Mouse (Mus musculus) forelimb bud, embryonic 11.5 days (tissue): ENCODE results near the gene Scn10a.

Source experiments
- DNase-seq: peaks from one replicate; pipeline ENCODE4 v3.0.0-alpha.2; 2012; ENCODE audit warnings: low read depth, low spot score

The Scn10a gene

DNA sequence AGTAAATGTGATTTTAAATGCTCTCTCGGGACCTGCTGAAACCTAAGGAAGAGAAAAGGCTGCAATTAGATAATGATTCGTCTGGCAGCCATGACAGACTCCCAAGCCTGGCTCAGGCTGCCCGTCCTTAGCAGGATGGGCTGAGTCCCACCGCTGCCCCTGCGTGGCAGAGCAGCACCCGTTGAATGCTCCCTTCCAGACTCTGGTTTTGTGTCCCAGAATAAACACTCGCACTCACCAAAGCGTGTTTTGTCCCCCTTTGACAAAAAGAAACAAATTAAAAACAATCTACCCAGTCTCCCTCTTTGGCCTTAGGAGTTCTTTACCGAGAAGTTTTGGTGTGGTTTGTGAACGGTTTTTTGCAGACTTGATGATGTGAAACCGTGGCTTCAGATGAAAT is at the start of gene Scn10a:
Gene Scn10a (minus strand): TSS at position 101 of the 400 bp plus-strand sequence.
- DNase-seq, result no peak

- DNase-seq, result peak; percentile 30
Measured at GRCm38 (mm10) chr9:119768585-119768984, 49.5 kb upstream of the Scn10a start.

- no peak for DNase-seq
Measured at GRCm38 (mm10) chr9:119760226-119760625, 41.1 kb upstream of the Scn10a start.

DNA sequence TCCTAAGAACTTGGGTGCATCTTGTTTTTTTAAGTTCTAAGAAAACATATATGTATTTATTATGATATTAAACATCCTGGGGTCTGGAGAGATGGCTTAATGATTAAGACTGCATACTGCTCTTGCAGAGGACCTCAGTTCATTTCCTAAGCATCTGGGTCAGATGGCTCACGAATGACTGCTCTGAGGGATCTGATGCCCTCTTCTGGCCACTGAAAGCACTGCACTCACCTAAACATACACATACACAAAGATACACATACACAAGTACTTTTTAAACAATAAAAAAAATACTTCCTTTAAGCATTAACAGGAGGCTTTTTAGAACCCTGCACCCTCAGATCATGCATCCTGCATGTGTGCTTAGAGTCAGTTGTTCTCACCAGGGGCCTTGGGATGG is 40.3 kb upstream of the Scn10a start:
- DNase-seq, result no peak

DNA sequence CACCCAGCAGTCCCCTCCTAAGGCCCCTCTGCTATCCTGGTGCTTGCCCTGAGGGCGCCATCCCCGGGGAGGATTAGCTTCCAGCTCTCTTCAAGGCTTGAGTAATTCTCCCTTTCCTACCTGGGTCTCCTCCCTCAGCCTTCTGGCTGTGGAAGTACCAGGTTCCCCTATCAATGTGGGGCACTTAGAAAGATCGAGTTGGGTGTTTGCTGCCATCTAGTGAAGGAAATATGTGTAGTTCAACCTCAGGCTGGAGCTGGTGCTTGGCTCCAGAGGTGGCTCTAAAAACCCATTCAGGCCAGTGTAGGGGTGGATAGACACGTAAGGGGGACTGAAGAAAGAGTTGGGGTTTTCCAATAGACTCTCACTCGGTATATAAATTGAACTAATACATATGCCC is 32.4 kb upstream of the Scn10a start:
- peak; percentile 46 for DNase-seq

GRCm38 (mm10) chr9:119749112-119749511 is 30.0 kb upstream of the Scn10a start:
- DNase-seq, result no peak

- no peak for DNase-seq
Measured at GRCm38 (mm10) chr9:119743900-119744299, 24.8 kb upstream of the Scn10a start.

DNA sequence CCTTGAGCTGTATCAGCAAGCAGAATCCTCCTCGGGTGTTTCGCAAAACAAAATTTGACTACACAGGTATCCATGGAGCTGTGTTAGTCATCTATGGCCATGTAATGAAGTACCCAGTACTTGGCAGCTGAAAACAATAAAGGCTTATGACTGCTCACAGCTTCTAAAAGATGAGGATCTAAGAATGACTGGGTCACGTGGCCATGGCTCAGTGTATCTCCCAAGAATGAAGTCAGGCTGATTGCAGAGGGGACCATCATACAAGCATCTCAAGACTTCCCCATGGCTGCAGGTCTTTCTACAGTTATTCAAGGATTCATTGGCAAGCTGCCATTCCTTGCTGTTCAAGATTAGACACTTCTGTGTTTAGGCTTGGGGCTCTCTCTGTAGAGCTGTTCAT is 24.2 kb upstream of the Scn10a start:
- DNase-seq, result no peak

DNA sequence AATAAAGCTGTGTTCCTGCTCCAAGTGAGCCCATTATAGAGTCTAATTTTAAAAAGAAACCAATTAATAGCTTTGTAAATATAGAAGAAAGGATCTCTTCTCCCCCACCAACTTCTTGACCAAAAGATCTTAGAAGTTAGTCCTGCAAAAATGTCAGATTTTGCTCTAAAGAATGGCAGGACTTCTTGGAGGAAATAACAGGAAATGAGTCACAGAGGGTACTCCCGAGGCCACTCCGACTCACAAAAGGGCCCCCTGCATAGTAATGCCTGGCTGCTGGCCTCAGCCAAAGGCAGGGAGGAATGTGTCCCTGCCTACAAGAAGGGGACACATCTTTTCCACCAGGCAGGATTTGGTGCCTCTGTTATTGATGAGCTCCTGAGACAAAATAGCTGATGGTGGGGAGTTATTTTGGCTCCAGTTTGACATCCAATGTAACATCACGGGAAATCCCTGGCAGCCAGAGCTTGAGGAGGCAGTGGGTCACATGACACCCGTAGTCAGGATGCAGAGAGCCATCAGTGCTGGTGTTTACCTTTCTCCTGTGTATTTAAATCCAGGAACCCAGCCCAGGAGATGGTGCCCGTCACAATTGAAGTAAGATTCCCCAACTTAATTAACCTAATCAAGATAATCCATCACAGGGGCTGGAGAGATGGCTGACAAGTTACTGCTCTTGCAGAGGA is 22.1 kb upstream of the Scn10a start:
- DNase-seq, result no peak

DNA sequence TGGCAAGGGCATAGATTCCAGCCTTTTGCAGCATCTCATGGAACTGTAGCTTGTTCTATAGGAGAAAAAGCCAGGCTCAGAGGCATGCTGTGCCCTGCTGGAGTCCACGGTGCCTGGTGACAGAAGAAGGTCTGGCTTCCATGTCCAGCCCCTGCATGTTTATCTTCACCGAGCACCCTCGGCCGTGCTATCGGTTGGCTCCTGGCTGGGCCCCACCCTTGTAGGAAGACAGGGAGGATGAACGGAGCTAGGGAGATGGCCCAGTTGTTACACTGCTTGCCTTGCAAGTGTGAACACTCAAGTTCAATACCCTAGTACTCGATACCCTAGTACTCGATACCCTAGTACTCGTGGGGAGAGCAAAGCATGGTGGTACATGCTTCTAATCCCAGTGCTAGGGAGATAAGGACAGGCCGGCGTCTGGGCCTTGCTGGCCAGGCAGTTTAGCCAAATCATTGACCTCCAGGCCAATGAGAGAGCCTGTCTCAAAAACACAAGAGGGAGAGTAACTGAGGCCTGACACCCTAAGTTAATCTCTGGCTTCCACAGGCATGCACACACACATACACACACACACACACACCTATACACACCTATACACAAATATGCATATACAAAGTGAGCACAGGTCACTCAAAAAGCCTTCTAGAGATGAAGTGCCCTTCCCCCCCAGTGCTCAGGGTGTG is 9.4 kb upstream of the Scn10a start:
- no peak for DNase-seq

DNA sequence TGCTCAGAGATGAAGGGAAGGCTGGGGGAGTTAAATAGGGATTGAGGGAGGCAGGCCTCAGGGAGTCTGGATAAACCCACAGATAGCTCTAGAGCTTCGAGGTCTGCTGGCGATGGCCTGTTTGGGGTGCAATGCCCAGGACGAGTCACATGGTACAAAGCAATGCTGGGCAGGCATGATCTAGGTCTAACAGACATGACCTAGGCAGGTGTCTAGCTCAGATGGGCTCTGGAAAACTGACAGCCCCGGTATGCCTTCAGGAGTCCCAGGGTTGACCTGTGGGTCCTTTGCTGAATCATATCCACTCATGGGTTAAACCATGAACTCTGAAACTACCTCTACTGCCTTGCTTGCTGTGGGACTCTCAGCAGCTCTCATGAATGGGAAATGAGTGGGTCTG is 7.9 kb upstream of the Scn10a start:
- DNase-seq, result no peak

DNA sequence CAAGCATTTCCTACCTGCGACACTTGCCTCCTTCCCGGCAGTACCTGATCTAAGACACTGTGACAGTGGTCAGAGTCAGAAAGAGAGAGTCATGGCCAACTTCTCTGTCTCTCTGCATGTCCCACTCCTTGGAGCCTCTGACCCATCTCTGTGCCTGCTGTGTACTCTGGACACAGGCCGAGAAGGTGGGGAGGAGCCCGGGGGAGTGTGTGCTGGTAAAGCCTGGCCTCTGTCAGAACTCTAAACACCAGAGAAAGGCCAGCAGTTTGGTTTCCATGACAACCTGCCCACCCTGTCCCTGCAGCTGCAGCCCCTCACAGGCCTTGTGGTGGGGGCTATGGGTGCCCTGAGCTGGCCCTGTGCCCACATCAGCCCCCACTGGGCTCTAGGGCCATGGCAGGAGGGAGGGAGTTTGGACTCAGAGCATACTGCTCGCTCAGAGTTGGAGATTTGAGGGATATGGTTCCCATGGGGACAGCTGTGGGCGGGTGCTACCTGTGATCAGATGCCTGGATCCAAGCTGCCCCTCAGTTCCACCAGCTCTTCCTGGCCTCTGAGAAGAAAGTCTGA is 6.3 kb upstream of the Scn10a start:
- DNase-seq, result no peak

- DNase-seq, result peak; percentile 88
Measured at GRCm38 (mm10) chr9:119706700-119707099, 12.4 kb downstream of the Scn10a start.

DNA sequence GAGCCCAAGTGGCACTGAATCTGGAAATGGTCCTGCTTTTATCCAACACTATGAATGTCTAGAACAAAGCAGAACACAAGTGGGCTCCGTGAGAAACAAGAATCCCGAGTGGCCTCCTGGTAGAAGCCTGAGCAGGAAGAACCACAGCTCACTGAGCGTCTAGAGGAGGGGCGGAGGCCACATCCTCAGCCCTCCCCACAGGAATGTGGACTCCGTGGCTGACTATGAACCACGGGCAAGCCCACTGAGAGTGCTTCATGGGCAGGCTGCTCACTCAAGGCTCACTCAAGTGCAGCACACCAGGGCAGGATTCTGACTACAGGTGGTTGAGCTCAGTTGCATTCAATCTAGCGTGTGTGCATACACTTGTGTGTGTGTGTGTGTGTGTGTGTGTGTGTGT is 27.6 kb downstream of the Scn10a start:
- no peak for DNase-seq

DNA sequence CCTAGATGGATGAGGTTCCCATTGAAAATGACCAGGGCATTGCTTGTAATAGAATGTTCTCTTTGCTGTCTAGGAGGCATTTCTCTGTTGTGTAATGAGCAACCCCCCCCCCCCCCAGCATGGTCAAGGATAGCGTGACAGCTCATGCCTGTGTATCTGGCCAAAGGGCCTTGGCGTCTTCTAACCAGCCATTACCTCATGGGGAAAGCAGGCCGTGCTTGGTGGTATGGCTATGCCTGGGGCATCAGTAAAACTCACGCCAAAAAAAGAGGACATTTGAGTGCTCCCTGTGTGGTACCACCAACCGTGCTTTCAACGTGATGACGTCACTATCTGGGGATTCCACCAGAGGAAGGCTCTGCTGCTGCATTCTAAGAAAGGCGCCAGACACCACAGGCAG is 28.1 kb downstream of the Scn10a start:
- DNase-seq, result no peak

- no peak for DNase-seq
Measured at GRCm38 (mm10) chr9:119687893-119688292, 31.2 kb downstream of the Scn10a start.

DNA sequence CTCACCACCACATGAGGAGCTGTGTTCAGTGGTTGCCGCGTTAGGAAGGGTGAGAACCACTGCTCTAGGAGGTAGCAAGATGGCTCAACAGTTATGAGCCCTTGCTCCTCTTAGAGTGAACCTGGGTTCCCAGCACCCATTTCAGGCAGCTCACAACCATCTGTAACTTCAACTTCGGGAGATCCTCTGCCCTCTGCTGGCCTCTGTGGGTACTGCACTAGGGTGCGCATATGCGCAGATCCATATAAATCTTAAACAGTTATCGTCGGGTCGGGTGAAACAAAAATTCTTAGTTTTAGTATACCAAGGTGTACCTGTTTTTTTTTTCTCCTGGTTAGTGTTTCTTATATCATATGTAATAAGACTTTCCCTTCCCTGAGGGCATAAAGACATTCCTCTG is 32.9 kb downstream of the Scn10a start:
- DNase-seq, result no peak

DNA sequence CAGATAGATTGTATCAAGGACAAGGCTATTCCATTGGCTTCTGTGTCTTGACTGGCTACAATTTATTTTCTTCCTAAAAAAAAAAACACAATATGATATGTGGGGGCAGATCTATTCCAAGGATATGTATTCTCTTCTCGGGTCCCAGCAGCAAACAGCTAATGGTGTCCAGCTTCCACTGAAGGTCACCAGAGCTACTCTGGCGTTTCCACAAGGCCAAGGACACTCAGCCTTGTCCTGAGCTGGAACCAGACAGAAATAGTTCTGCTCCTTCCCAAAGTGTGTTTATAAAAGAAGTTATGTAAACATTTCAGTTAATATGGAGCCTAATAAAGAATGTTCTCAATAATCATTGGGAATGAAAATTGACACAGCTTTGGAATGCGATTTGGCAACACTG is 38.2 kb downstream of the Scn10a start:
- DNase-seq, result no peak

GRCm38 (mm10) chr9:119664109-119664508 is 55.0 kb downstream of the Scn10a start:
- peak; percentile 23 for DNase-seq

DNA sequence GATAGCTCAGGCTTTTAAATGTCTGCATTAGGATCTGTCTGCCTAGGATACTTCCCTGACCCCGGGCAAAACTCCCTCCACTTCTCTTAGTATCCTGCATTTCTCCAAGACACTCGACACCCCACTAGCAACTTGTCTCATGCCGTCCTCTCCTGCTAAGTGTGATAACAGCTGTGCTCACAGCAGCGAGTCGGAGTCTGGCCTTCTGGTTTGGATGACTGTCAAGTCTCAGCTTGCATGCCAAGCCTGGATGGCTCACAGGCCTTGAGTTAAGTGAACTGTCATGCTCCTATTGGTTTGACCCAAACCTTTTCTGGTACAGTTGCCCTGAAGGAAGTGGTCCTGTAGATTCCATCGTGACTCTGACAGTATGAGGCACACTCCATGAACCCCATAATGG is 63.0 kb downstream of the Scn10a start:
- no peak for DNase-seq

GRCm38 (mm10) chr9:119653758-119654157 is 65.4 kb downstream of the Scn10a start:
- DNase-seq, result no peak

GRCm38 (mm10) chr9:119646942-119647547 is 72.1 kb downstream of the Scn10a start:
- peak; percentile 62 for DNase-seq

DNA sequence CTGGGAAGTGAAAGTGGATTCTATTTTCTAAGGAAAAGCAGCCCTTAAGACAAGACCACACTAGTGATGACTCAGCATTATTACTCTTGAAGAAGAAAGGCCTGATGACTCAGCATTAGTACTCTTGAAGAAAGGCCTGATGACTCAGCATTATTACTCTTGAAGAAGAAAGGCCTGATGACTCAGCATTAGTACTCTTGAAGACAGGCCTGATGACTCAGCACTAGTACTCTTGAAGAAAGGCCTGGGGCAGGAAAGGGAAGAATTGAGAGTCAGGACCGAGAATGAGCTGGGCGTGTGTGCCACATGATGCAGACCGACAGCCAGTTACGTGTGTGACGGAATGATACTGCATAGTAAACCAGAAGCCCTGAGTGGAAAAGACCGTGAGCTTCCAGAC is 77.1 kb downstream of the Scn10a start:
- DNase-seq, result no peak
